Mouse (Mus musculus): ENCODE measurements around the gene Prune1. TPM values are rescaled to one million over a fixed set of nuclear protein-coding genes. Genes with fewer than 3 reads are reported as not detected.

Prune1 gene
- polyA plus RNA-seq, 2 experiments: 21.8 to 31.5 TPM

DNA sequence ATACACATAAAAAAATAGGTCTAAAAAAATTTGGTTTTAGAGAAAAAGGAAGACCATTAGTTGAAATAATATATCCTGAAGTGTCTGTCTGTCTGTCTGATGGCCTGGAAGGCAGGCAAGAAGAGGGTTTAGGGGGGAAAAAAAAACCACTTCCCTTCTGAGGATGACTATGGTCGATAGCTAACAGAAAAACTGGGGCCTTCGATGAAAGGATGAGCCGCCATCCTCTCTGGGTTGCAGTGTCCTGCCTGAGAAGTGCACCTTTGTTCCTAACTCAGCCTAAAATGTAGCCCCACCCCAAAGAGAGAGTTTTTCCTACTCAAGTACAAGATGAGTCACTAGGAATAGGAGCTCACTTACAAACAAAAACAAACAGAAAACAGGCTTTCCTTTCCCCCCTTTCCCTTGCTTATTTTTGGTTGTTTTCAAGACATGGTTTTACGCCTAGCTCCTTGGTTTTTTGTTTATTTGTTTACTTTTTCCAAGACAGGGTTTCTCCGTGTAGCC is 5.4 kb downstream of the Prune1 start:
- Histone ChIP-seq H3K27ac (replicated peaks; ENCODE audit: low read depth, low read length) (no peak overlapping the region), H3K9ac (ENCODE audit: low read depth, low read length, severe bottlenecking) (no peak overlapping the region), H3K36me3 (ENCODE audit: control insufficient read depth, insufficient read depth, low read length) (0 out of 2 replicates have a peak, but pooled peaks cover 4% of the 10 kb centered on the region), H3K27me3 (ENCODE audit: control insufficient read depth, insufficient read depth, low read length) (no peaks in the 10 kb centered on the region), H3K4me3 (replicated peaks; ENCODE audit: low read length) (no peak overlapping the region), H3K9me3 (ENCODE audit: control insufficient read depth, low read length) (no peaks in the 10 kb centered on the region), H3K4me2 (replicated peaks; ENCODE audit: low read depth, low read length, severe bottlenecking) (no peak overlapping the region), H3K4me1 (ENCODE audit: control insufficient read depth, insufficient read depth, low read length) (peaks cover 4% of the 10 kb centered on the region)
- no peak for DNase-seq (ENCODE audit: low spot score)
- WGBS: 71% methylated on average over 5 of the region's 5 CpGs
- TF ChIP-seq POLR2A (IDR thresholded peaks at IDR 0.05; ENCODE audit: borderline replicate concordance, extremely low read depth, insufficient read depth, insufficient read length): no peak
- no peak for ATAC-seq (ENCODE audit: low FRiP score, low read depth)

- Histone ChIP-seq H3K9me3 (ENCODE audit: control insufficient read depth, low read length) (no peaks in the 10 kb centered on the region), H3K27me3 (ENCODE audit: control insufficient read depth, insufficient read depth, low read length) (no peaks in the 10 kb centered on the region), H3K4me1 (ENCODE audit: control insufficient read depth, insufficient read depth, low read length) (no peaks in the 10 kb centered on the region), H3K36me3 (ENCODE audit: control insufficient read depth, insufficient read depth, low read length) (0 out of 2 replicates have a peak, but pooled peaks cover 4% of the 10 kb centered on the region), H3K4me3 (replicated peaks; ENCODE audit: low read length) (no peak overlapping the region), H3K4me2 (replicated peaks; ENCODE audit: low read depth, low read length, severe bottlenecking) (no peak overlapping the region), H3K9ac (ENCODE audit: low read depth, low read length, severe bottlenecking) (no peak overlapping the region), H3K27ac (replicated peaks; ENCODE audit: low read depth, low read length) (no peak overlapping the region)
- TF ChIP-seq POLR2A (IDR thresholded peaks at IDR 0.05; ENCODE audit: borderline replicate concordance, extremely low read depth, insufficient read depth, insufficient read length): no peak
- 81% methylated on average over 6 of the region's 6 CpGs for WGBS
- no peak for DNase-seq (ENCODE audit: low spot score)
- no peak for ATAC-seq (ENCODE audit: low FRiP score, low read depth)
These were observed 6.7 kb downstream of the Prune1 start for GRCm38 (mm10) chr3:95275161-95275560.

GRCm38 (mm10) chr3:95274453-95274852 is 7.4 kb downstream of the Prune1 start:
- Histone ChIP-seq H3K9ac (ENCODE audit: low read depth, low read length, severe bottlenecking) (no peak overlapping the region), H3K4me1 (ENCODE audit: control insufficient read depth, insufficient read depth, low read length) (no peaks in the 10 kb centered on the region), H3K9me3 (ENCODE audit: control insufficient read depth, low read length) (no peaks in the 10 kb centered on the region), H3K4me2 (replicated peaks; ENCODE audit: low read depth, low read length, severe bottlenecking) (no peak overlapping the region), H3K36me3 (ENCODE audit: control insufficient read depth, insufficient read depth, low read length) (peaks cover 6% of the 10 kb centered on the region; the same call in 1 of the 2 replicates), H3K27ac (replicated peaks; ENCODE audit: low read depth, low read length) (no peak overlapping the region), H3K27me3 (ENCODE audit: control insufficient read depth, insufficient read depth, low read length) (no peaks in the 10 kb centered on the region), H3K4me3 (replicated peaks; ENCODE audit: low read length) (no peak overlapping the region)
- ATAC-seq (ENCODE audit: low FRiP score, low read depth): no peak
- no peak for TF ChIP-seq POLR2A (IDR thresholded peaks at IDR 0.05; ENCODE audit: borderline replicate concordance, extremely low read depth, insufficient read depth, insufficient read length)
- WGBS: 93% methylated on average over 4 of the region's 4 CpGs
- no peak for DNase-seq (ENCODE audit: low spot score)

DNA sequence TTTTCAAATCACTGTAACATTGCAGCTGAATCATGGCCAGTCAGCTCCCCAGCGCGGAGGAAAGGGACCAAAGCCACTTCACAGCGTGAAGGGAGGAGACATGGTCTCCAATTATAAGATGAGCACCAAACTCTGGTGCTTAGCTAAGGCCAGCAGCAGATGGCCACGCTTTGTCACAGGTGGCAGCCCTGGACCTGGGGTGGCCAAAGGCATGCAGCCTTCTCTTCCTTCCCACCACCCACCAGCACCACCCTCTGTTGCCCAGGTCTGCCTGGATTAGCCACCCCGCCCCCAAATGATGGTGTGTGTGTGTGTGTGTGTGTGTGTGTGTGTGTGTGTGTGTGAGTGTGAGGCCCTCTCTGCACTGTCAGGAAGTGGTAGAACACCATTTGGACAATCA is 8.4 kb downstream of the Prune1 start:
- DNase-seq (ENCODE audit: low spot score): no peak
- Histone ChIP-seq H3K4me3 (replicated peaks; ENCODE audit: low read length) (no peak overlapping the region), H3K9ac (ENCODE audit: low read depth, low read length, severe bottlenecking) (no peak overlapping the region), H3K36me3 (ENCODE audit: control insufficient read depth, insufficient read depth, low read length) (peaks cover 15% of the 10 kb centered on the region), H3K27me3 (ENCODE audit: control insufficient read depth, insufficient read depth, low read length) (no peaks in the 10 kb centered on the region), H3K9me3 (ENCODE audit: control insufficient read depth, low read length) (no peaks in the 10 kb centered on the region), H3K4me1 (ENCODE audit: control insufficient read depth, insufficient read depth, low read length) (no peaks in the 10 kb centered on the region), H3K4me2 (replicated peaks; ENCODE audit: low read depth, low read length, severe bottlenecking) (no peak overlapping the region), H3K27ac (replicated peaks; ENCODE audit: low read depth, low read length) (no peak overlapping the region)
- no peak for ATAC-seq (ENCODE audit: low FRiP score, low read depth)
- no peak for TF ChIP-seq POLR2A (IDR thresholded peaks at IDR 0.05; ENCODE audit: borderline replicate concordance, extremely low read depth, insufficient read depth, insufficient read length)
- 95% methylated on average over 5 of the region's 5 CpGs for WGBS

GRCm38 (mm10) chr3:95270766-95271364 is 11.0 kb downstream of the Prune1 start:
- no peak for TF ChIP-seq POLR2A (IDR thresholded peaks at IDR 0.05; ENCODE audit: borderline replicate concordance, extremely low read depth, insufficient read depth, insufficient read length)
- ATAC-seq (ENCODE audit: low FRiP score, low read depth) (no peak), DNase-seq (ENCODE audit: low spot score) (no peak)
- Histone ChIP-seq H3K4me2 (replicated peaks; ENCODE audit: low read depth, low read length, severe bottlenecking) (no peak overlapping the region), H3K9me3 (ENCODE audit: control insufficient read depth, low read length) (no peaks in the 10 kb centered on the region), H3K27ac (replicated peaks; ENCODE audit: low read depth, low read length) (no peak overlapping the region), H3K9ac (ENCODE audit: low read depth, low read length, severe bottlenecking) (no peak overlapping the region), H3K36me3 (ENCODE audit: control insufficient read depth, insufficient read depth, low read length) (peaks cover 35% of the 10 kb centered on the region), H3K4me3 (replicated peaks; ENCODE audit: low read length) (no peak overlapping the region), H3K27me3 (ENCODE audit: control insufficient read depth, insufficient read depth, low read length) (no peaks in the 10 kb centered on the region), H3K4me1 (ENCODE audit: control insufficient read depth, insufficient read depth, low read length) (no peaks in the 10 kb centered on the region)
- 88% methylated on average over 12 of the region's 12 CpGs for WGBS

All from limb, embryonic 14.5 days (tissue).